Mouse (Mus musculus) R1 (cell line): ENCODE measurements around the gene Ppp1r18.
A peak's percentile ranks its signal among the peaks of the same experiment; 100 is the strongest.

ENCODE experiments used
- DNase-seq: peaks from one replicate; pipeline ENCODE4 v3.0.0-alpha.2; 2018; ENCODE audit warnings: low read depth, low spot score

Gene Ppp1r18

DNA sequence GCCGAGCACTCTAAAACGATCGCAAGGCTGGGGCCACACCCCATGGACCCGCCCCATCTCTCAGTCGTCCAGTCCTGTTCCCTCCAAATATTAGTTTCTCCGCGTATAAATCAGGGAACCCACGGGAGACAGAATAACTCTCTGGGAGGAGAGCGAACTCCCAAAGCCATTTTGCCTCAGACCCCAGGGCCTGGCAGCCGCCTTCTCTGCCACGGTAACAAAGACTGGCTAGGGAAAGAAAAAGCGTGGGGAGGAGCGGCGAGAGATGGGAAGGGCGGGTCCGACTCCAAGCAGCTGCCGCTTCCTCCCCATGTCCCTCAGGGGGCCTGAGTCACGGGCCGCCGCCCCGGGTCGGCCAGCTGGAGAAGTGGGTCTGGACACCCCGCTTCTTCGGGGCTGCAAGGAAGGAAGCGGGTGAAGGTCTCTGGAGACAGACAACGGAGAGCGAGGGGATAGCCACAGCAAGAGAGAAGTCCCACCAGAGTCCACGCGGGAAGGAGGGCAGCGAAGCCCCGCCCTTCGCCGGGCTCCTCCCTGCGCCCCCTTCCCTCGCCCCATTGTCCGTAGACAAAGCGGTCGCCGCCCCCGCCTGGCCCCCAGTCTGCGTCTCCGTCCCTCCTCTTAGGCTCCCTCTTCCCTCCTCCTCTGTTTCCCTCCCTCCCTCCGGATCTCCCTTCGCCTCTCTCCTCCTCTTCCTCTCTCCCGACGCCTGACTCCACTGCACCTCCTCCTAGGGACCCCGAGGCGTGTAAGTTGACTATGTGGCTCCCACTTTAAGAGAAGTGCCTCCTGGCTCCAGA, at the start of gene Ppp1r18:
Gene Ppp1r18 (plus strand): TSS at position 113 of the 800 bp plus-strand sequence.
- DNase-seq = peak; percentile 88

DNA sequence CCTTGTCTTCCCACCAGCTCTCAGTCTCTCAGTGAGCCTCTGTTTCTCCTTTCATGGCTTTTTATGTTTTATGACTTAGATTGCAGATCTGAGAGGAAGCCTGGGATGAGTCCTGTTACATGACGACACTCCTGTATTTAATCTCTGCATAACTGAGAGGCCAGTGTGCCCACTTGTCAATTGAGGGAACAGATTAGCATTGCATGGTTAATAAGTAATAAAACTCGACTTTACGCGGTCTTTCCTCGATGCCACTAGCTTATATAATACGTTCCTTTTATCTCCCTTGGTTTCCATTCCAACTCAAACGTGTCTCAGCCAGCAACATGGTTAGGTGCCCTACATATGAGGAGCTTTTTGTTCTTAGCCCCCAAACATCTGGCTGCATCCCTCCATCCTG, 49.6 kb upstream of the Ppp1r18 start:
- DNase-seq = no peak

DNA sequence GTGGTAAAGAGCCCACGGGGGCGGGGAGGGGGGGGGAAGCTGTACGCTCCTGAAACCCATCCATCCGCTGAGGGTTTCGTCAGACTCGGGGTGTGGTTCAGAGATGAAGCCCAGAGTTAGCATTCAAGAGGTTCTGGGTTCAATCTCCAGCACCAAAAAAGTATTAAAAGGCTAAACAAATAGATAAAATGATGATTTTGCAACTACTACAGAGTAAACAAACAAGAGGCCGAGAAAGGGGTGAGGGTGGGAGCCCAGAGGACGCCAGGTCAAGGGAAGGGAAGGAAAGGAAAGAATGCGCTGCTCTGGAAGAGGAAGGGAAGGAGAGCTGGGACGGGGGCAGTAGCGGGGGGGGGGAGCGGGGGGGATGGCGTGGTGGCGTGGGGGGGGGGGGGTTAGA, 48.7 kb upstream of the Ppp1r18 start:
- no peak for DNase-seq

DNA sequence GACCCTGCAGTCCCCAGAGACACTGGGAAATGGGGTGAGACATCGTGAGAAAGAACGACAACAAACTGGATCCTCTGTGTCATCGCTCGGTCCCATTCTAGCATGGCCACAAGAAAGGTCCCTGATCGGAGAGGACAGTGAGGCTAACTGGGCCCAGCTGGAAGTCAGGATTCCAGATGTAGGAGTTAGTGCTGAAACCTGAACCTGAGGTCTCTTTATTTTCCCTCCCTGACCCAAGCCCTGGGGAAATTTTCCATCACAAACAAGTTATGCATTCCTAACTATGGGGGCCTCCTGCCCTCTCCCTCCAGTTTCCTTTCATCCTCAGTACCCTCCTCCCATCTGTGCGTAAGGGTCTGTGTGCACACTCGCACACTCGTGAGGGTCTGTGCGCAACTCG, 48.2 kb upstream of the Ppp1r18 start:
- no peak for DNase-seq

DNA sequence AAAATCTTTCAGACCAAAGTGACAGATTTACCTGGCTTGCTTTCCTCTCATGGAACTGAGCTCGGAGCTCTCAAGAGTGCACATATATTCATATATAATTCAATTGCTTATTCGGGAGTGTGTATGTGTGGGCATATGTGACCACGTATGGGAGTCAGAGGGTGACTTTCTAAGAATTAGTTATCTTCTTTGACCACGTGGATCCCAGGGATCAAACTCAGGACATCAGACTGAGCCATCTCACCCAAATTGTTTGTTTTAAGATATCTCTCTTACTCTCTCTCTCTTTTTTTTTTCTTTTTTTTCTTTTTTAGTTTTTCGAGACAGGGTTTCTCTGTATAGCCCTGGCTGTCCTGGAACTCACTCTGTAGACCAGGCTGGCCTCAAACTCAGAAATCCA, 45.3 kb upstream of the Ppp1r18 start:
- no peak for DNase-seq

DNA sequence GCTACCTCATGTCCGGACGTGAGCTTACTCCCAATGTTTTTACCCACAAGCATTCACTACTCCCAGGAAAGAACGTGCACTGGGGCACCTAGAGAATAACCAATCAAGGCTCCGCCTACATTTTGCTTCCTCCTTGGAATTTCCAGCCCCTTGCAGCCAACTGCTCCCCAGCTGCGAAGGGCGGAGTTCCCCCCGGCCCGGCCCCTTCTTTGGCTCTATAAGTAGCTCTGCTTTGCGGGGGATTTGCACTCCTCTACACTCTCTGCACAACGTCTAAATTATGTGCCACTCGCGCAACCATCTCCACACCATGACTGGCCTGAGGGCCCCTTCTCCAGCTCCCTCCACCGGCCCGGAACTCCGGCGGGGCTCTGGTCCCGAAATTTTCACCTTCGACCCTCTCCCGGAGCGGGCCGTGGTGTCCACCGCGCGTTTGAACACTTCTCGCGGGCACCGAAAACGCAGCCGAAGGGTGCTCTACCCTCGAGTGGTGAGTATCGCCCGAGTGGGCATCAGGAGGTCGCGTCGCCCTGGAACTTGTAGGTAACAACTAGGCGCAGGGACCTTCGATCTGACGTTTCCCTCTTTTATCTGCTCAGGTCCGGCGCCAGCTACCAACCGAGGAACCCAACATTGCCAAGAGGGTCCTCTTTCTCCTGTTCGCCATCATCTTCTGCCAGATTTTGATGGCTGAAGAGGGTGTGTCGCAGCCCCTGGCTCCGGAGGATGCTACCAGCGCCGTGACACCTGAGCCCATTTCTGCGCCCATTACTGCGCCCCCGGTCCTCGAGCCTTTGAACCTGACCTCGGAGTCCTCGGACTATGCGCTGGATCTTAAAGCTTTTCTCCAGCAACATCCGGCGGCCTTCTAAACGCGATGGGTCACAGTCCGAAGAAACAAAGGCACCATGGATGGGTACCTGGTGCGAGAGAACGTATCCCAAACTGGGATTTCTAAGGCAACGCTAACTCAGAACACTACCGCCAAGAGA, 43.7 kb upstream of the Ppp1r18 start, which contains the start of gene Ier3:
Gene Ier3 (plus strand): TSS at position 246 of the 992 bp plus-strand sequence.
- peak; percentile 93 for DNase-seq

DNA sequence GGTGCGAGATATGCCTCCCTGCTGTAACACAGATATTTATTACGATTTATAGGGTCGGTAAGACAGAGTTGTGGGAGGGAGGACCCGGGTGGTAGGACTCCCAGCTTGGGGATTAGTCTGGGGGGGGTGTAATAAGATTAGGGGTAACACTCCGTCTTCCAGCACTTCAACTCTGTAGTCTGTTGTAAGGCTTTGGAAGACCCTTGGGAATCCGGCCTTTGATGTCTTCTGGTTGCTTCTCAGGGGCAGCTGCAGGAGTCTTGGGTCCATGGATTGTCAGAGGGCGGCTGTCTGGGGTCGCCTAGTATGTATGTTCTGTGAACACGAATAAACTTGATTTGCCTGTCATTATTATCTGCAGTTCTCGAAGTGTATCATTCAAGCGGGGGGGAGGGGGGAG, 42.8 kb upstream of the Ppp1r18 start:
- no peak for DNase-seq

DNA sequence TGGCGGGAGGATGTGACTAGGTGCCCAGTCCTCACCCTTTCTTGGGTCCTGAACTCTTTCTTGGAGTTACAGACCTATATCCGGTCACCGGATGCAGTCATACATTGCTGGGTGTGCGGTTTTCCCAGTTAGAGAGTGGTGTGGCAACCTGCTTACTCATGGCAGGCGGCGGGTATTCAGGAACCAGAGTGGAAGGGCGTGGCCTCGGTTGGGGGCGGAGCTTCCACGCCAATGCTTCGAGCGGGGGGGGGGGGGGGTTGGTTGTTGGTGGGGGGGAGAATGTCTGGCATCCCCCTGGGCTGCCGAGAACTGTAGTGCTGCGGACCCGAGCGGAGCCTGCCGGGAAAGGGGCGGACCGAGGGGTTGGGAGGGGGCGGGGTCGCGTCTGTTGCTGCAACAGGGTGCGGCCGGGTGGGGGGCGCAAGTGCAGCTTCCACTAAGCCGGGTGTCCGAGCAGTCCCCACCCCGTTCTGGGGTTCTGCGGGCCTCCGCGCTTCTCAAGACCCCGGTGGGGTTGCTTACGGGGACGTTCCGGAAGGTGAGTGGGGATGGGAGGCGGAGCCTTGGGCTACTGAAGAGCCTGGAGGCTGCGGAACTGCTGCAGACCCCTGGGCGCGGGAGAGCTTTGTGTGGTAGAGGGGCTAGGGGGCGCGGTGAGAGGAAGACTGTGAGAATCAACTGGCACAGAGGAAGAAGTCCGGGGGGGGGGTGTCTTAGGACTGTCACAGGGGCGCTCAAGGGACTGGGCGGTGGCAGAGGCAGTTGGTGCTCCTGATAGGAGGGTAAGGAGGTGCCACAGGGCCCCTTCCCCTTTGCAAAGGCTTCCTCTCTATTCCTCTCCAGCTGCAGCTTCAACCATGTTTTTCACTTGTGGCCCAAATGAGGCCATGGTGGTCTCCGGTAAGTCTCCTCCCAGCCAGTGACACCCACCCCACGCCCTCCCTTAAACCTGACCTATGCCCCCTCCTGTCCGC, 42.1 kb upstream of the Ppp1r18 start, which contains the start of gene Flot1:
Gene Flot1 (plus strand): TSS at position 267 of the 974 bp plus-strand sequence.
- peak; percentile 92 for DNase-seq

DNA sequence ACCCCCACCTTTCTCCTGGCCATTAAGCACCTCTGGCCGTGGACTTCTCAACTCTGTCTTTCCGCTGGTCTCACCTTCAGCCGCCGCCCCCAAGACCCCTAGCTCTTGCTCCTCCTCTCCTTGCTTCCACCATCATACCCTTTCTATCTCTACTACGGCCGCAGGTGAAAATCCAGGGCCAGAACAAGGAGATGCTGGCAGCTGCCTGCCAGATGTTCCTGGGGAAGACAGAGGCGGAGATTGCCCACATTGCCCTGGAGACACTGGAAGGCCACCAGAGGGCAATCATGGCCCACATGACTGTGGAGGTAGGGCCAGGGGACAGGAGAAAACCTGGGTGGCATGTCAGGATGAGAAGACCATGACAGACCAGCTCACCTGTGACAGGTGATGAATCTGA, 41.0 kb upstream of the Ppp1r18 start:
- no peak for DNase-seq

DNA sequence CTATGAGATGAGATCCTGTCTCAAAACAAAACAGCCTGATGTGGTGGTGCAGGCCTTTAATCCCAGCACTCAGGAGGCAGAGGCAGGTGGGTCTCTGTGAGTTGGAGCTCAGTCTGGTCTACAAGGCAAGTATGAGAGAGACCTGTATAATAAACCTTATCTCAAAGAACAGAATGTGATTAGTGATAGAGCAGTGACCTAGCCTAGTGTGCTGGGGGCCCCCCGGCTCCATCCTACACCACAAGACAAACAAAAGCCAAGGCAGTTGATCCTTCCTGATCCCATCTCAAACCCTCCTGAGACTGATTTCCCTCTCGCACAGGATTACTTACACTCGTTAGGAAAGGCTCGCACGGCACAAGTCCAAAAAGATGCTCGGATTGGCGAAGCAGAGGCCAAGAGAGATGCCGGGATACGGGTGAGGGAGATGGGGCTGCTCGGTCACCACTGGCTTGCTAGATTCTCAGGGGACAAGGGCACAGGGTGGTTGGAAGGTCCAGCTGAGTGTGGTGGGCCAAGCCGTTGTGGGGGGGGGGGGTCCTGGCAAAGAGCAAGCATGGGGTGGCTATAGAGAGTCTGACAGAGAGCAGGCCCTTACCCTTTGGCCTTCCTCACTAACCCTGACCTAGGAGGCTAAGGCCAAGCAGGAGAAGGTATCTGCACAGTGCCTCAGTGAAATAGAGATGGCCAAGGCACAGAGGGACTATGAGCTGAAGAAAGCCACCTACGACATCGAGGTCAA, 40.1 kb upstream of the Ppp1r18 start:
- no peak for DNase-seq

DNA sequence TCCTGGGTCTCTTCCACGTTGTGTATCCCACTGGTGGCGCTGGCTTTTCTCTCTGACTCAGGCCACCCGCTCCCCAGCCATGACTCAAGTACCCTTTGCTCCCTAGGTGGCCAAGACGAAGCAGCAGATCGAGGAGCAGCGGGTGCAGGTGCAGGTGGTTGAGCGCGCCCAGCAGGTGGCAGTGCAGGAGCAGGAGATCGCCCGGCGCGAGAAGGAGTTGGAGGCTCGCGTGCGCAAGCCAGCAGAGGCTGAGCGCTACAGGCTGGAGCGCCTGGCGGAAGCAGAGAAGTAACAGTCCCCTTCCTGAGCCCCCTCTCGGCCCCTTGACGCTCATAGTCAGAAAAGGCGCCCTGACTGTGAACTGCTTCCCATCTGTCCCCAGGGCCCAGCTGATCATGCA, 35.7 kb upstream of the Ppp1r18 start:
- peak; percentile 89 for DNase-seq

DNA sequence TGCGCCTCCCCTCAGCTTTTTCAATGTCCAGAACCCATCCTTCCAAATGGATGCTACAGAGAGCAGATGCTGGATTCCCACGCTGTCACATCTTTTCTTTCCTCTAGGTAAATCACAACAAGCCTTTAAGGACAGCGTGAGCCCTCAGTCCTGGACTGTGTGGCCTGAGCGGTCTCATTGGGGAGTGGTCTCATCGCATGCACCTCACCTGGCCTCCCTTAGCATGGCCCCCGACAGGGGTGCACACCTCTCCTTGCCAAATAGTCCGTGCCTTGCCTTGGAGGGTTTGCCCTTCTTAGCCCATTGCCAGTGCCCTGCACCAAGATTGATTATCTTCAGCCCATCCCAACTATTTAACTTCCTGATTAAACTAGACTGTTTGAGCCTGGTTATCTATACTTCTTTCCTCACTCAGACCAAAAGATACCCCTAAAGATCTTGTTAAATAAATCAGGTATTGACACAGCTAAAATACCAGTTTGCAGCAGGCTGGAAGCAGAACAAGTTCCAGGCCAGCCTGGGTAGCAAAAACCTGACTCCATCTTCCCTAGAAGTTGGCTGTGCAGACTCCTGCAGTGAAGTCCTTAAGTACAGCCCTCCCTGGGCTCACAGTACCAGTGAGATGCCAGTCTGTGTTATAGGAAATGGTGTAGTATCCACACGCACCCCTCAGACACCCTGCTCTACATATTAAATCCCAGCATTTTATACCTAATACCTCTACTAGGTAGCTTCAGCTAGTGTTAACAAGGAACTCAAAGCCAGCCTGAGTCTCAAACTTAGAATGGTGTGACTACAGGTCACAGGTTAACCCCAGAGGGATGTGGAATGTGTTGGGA, 32.8 kb upstream of the Ppp1r18 start:
- DNase-seq = no peak

DNA sequence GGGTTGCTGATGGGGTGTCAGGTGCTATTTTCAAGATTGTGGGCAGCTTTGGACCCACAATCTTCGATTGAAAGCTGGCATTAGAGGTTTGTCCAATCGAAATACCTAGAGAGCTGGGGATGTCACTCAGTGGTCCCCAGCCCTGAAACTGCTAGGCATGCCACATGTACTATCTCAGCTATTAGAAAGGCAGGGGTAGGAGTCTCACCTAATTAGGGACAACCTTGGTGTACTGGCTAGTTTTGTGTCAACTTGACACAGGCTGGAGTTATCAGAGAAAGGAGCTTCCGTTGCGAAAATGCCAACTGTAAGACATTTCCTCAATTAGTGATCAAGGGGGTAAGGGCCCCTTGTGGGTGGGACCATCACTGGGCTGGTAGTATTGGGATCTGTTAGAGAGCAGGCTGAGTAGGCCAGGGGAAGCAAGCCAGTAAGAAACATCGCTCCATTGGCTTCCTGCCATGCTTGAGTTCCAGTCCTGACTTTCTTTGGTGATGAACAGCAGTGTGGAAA, 32.1 kb upstream of the Ppp1r18 start:
- DNase-seq = peak; percentile 34

DNA sequence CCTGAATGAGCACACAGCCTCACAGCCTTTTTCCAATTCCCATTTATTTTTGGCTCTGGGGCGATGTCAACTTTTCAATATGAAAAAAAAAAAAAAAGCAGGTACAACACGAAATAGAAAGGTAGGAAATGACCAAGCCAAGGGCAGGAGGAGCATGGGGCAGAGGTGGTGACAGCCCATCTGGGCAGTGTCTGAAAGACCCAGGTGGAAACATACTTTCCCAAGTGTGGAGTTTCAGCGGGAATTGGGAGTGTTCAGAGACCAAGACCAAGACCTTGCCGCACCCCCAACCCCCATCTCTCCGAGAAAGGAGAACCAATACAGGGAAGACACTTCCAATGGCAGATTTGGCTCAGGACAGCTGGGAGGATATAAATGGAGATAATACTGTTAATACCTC, 31.5 kb upstream of the Ppp1r18 start:
- DNase-seq = no peak

DNA sequence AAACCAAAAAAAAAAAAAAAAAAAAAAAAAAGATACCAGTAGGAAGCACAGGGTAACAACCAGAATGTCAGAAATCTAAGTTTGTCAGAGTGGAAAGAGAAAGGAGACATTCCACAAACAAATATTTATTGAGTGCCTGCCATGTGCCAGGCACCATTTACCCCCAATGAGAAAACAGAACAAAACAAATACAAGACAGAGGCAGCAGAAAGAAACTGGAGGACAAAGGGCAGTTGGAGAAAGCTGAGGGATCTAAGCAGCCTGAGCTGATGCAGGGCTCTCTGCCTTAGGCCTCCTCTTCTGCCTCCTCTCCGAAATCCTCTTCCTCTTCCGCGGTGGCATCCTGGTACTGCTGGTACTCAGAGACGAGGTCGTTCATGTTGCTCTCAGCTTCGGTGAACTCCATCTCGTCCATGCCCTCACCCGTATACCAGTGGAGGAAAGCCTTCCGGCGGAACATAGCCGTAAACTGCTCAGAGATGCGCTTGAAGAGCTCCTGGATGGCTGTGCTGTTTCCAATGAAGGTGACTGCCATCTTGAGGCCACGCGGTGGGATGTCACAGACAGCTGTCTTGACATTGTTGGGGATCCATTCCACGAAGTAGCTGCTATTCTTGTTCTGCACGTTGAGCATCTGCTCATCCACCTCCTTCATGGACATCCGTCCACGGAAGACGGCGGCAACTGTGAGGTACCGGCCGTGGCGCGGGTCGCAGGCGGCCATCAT, 30.5 kb upstream of the Ppp1r18 start:
- peak; percentile 41 for DNase-seq

DNA sequence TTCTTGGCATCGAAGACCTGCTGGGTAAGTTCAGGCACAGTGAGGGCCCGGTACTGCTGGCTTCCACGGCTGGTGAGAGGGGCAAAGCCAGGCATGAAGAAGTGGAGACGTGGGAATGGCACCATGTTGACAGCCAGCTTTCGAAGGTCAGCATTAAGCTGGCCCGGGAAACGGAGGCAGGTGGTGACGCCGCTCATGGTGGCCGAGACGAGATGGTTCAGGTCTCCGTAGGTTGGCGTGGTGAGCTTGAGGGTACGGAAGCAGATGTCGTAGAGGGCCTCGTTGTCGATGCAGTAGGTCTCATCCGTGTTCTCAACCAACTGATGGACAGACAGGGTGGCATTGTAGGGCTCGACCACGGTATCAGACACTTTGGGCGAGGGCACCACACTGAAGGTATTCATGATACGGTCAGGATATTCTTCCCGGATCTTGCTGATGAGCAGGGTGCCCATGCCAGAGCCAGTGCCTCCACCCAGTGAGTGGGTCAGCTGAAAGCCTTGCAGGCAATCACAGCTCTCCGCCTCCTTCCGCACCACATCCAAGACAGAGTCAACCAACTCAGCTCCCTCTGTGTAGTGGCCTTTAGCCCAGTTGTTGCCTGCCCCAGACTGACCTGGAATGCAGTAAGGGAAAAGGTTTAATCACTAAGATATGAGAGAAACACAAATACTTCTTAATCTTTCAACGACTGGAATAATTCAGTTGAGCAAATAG, 29.8 kb upstream of the Ppp1r18 start:
- DNase-seq = no peak

DNA sequence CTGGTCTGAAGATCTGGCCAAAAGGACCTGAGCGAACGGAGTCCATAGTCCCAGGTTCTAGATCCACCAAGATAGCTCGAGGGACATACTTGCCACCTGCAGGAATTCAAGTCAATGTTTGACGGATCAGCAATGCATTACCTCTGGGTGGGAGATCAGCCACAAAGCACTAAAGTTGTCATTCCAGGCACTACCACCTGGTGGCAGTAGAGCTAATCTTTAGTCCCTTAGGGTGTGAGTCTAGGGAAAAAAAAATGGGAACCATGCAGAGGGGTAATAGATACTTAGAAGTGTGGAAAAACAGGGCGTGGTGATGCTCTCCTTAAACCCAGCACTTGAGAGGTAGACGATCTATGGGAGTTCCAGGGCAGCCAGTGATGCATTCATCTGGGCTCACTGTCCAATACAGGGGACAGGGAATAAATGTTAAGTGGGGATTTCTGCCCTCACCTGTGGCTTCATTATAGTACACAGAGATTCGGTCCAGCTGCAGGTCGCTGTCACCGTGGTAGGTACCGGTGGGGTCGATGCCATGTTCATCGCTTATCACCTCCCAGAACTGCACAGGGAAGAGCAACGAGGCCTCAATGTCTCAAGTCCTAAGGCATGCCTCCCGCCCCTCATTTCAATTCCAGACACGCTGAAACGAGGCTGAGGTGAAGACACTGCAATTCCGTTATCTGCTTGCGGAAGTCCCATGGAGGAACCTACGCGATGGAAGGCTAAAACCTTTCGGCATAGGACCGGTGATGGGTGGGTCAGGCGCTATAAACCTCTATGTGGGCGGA, 29.0 kb upstream of the Ppp1r18 start:
- peak; percentile 94 for DNase-seq
